Mouse (Mus musculus) neutrophil, adult 83 days (primary cell): ENCODE results near the gene Olfr1457. TPM values are rescaled to one million over a fixed set of nuclear protein-coding genes. Genes with fewer than 3 reads are reported as not detected.

Experiments used
- total RNA-seq, 2 experiments: library from RNA; stranded (reverse); gene quantifications; one replicate each; pipeline ENCODE4 v1.2.4; 2023

The Olfr1457 gene
- total RNA-seq: not detected

DNA sequence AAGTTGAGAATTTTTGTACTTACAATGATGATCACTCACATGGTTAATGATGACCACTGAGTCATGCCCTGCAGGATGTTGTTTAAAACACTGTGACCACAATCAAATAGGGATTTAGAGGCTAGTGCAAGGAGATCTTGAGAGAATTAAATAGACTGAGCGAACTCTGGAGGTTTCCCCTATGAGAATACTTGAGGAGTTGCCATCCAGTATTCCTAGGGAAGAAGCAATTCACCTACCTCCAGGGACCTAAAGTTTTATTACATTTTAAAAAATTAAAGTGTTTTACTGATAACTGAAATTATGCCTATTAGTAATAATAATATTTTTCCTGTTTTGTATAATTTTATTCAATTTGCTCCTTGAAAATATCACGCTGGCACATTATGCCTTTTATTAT lies at the start of gene Olfr1457:
Olfr1457 (minus strand) TSS at position 101 of the 400 bp plus-strand sequence.

GRCm38 (mm10) chr19:13106675-13107074 lies 9.0 kb upstream of the Olfr1457 start, which contains the start of gene Olfr1458:
TSS of gene Olfr1458 (minus strand) at chr19:13106775.

DNA sequence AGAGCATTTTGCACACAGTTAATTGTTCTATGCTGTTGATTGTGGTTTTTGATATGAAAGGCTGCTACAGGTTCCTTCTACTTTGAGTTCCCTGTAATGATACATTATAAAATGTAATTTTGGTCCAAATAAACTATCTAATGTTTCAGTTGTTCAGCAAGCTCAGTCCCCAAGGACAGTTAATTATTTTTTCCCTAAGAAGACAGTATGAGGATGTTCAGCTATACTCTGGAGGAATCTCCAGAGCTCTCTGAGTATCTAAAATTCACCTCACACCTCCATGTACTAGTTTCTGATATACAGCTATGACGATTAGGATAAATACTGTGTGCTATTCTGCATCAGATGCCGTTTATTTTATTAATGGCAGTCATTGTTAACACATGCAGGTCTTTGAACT lies 37.4 kb downstream of the Olfr1457 start, which contains the start of gene Olfr1454:
Olfr1454 (plus strand) TSS at position 301 of the 400 bp plus-strand sequence.

Other genes with a start within 250 kb of the Olfr1457 start
- not detected for gene Olfr1444, start 240.6 kb downstream of the Olfr1457 start, total RNA-seq
- gene Olfr1445, start 214.0 kb downstream of the Olfr1457 start, total RNA-seq: not detected
- not detected for gene Olfr1446, start 204.4 kb downstream of the Olfr1457 start, total RNA-seq
- gene Olfr1447, start 194.1 kb downstream of the Olfr1457 start, total RNA-seq: not detected
- not detected for gene Olfr1448, start 173.5 kb downstream of the Olfr1457 start, total RNA-seq
- gene Olfr1449, start 167.1 kb downstream of the Olfr1457 start, total RNA-seq: not detected
- not detected for gene Olfr1450, start 147.6 kb downstream of the Olfr1457 start, total RNA-seq
- not detected for gene Olfr1451, start 102.9 kb downstream of the Olfr1457 start, total RNA-seq
- gene Olfr1453, start 69.6 kb downstream of the Olfr1457 start, total RNA-seq: not detected
- gene Olfr1454, start 37.3 kb downstream of the Olfr1457 start, total RNA-seq: not detected
- gene Olfr1458, start 8.9 kb upstream of the Olfr1457 start, total RNA-seq: not detected
- under 1 TPM; 0.11 to 0.13 TPM for gene Olfr1459, start 51.7 kb upstream of the Olfr1457 start, total RNA-seq
- gene Olfr1461, start 65.1 kb upstream of the Olfr1457 start, total RNA-seq: not detected
- gene Olfr1462, start 87.8 kb upstream of the Olfr1457 start, total RNA-seq: not detected
- not detected for gene Olfr1463, start 133.4 kb upstream of the Olfr1457 start, total RNA-seq
- not detected for gene Olfr1465, start 217.7 kb upstream of the Olfr1457 start, total RNA-seq
- not detected for gene Olfr1466, start 241.0 kb upstream of the Olfr1457 start, total RNA-seq